Mouse (Mus musculus): ENCODE measurements at regions not wholly inside any gene's neighbourhood (a gene's known extent, or its start where the extent isn't known, plus 50 kb on each side); places are given as distances from the start of the nearest gene placed in this dataset.

GRCm38 (mm10) chr8:30916184-30916751, 2512.2 kb upstream of the 5930422O12Rik start:
- H3K4me1 ChIP-seq (ENCODE audit: insufficient read depth, low read depth, low read length) = no peaks in the 10 kb centered on the region

GRCm38 (mm10) chr8:30921451-30921850, 2507.1 kb upstream of the 5930422O12Rik start:
- H3K4me1 ChIP-seq (ENCODE audit: insufficient read depth, low read depth, low read length) = no peaks in the 10 kb centered on the region
- H3K27me3 ChIP-seq (ENCODE audit: insufficient read depth, low read length) = no peaks in the 10 kb centered on the region
- ATAC-seq (ENCODE audit: extremely low read depth, insufficient number of reproducible peaks, low FRiP score, poor library complexity, severe bottlenecking) = no peak
- DNase-seq (ENCODE audit: low spot score) = no peak
- no peaks in the 10 kb centered on the region for H3K36me3 ChIP-seq (replicated peaks)
- H3K4me3 ChIP-seq (ENCODE audit: low read depth, low read length) = no peak overlapping the region
- peaks cover 12% of the 10 kb centered on the region for H3K9me3 ChIP-seq (replicated peaks)
- no peak for TF ChIP-seq POLR2AphosphoS5 (IDR thresholded peaks at IDR 0.05; ENCODE audit: insufficient replicate concordance, low read depth, low read length)
- TF ChIP-seq GATA1 (IDR thresholded peaks at IDR 0.05; ENCODE audit: borderline replicate concordance, low read length) = no peak
- TF ChIP-seq CTCF (IDR thresholded peaks at IDR 0.05; ENCODE audit: low read depth, low read length) = no peak
- no peak for TF ChIP-seq TAL1 (conservative IDR thresholded peaks at IDR 0.05; ENCODE audit: low read depth, low read length)
- TF ChIP-seq GATA2 (IDR thresholded peaks at IDR 0.05; ENCODE audit: borderline replicate concordance, low read depth, low read length) = no peak

More at GRCm38 (mm10) chr8:30916184-30916751, 2512.2 kb upstream of the 5930422O12Rik start:
- H3K4me3 ChIP-seq (ENCODE audit: low read depth, low read length) = no peak overlapping the region
- H3K27me3 ChIP-seq (ENCODE audit: insufficient read depth, low read length) = no peaks in the 10 kb centered on the region
- DNase-seq (ENCODE audit: low spot score) (no peak), ATAC-seq (ENCODE audit: extremely low read depth, insufficient number of reproducible peaks, low FRiP score, poor library complexity, severe bottlenecking) (no peak)
- no peaks in the 10 kb centered on the region for H3K36me3 ChIP-seq (replicated peaks)
- peaks cover 24% of the 10 kb centered on the region for H3K9me3 ChIP-seq (replicated peaks)
- no peak for TF ChIP-seq GATA1 (IDR thresholded peaks at IDR 0.05; ENCODE audit: borderline replicate concordance, low read length)
- no peak for TF ChIP-seq POLR2AphosphoS5 (IDR thresholded peaks at IDR 0.05; ENCODE audit: insufficient replicate concordance, low read depth, low read length)
- no peak for TF ChIP-seq GATA2 (IDR thresholded peaks at IDR 0.05; ENCODE audit: borderline replicate concordance, low read depth, low read length)
- TF ChIP-seq TAL1 (conservative IDR thresholded peaks at IDR 0.05; ENCODE audit: low read depth, low read length) = no peak
- TF ChIP-seq CTCF (IDR thresholded peaks at IDR 0.05; ENCODE audit: low read depth, low read length) = no peak

- Histone ChIP-seq H3K4me1 (ENCODE audit: insufficient read depth, low read depth, low read length) (no peaks in the 10 kb centered on the region), H3K27me3 (ENCODE audit: insufficient read depth, low read length) (no peaks in the 10 kb centered on the region), H3K36me3 (replicated peaks) (no peaks in the 10 kb centered on the region), H3K9me3 (replicated peaks) (peaks cover 12% of the 10 kb centered on the region), H3K4me3 (ENCODE audit: low read depth, low read length) (no peak overlapping the region)
- no peak for DNase-seq (ENCODE audit: low spot score)
- ATAC-seq (ENCODE audit: extremely low read depth, insufficient number of reproducible peaks, low FRiP score, poor library complexity, severe bottlenecking) = no peak
- TF ChIP-seq TAL1 (conservative IDR thresholded peaks at IDR 0.05; ENCODE audit: low read depth, low read length) = no peak
- no peak for TF ChIP-seq POLR2AphosphoS5 (IDR thresholded peaks at IDR 0.05; ENCODE audit: insufficient replicate concordance, low read depth, low read length)
- TF ChIP-seq CTCF (IDR thresholded peaks at IDR 0.05; ENCODE audit: low read depth, low read length) = no peak
- no peak for TF ChIP-seq GATA1 (IDR thresholded peaks at IDR 0.05; ENCODE audit: borderline replicate concordance, low read length)
- no peak for TF ChIP-seq GATA2 (IDR thresholded peaks at IDR 0.05; ENCODE audit: borderline replicate concordance, low read depth, low read length)
Measured at GRCm38 (mm10) chr8:30923301-30924159, 2505.0 kb upstream of the 5930422O12Rik start.

- no peaks in the 10 kb centered on the region for H3K4me1 ChIP-seq (ENCODE audit: insufficient read depth, low read depth, low read length)
- no peak for DNase-seq (ENCODE audit: low spot score)
- H3K9me3 ChIP-seq (replicated peaks) = peaks cover 17% of the 10 kb centered on the region
- H3K27me3 ChIP-seq (ENCODE audit: insufficient read depth, low read length) = no peaks in the 10 kb centered on the region
- ATAC-seq (ENCODE audit: extremely low read depth, insufficient number of reproducible peaks, low FRiP score, poor library complexity, severe bottlenecking) = no peak
- TF ChIP-seq GATA1 (IDR thresholded peaks at IDR 0.05; ENCODE audit: borderline replicate concordance, low read length) = no peak
- TF ChIP-seq TAL1 (conservative IDR thresholded peaks at IDR 0.05; ENCODE audit: low read depth, low read length) = no peak
- TF ChIP-seq POLR2AphosphoS5 (IDR thresholded peaks at IDR 0.05; ENCODE audit: insufficient replicate concordance, low read depth, low read length) = no peak
- TF ChIP-seq GATA2 (IDR thresholded peaks at IDR 0.05; ENCODE audit: borderline replicate concordance, low read depth, low read length) = no peak
- no peak for TF ChIP-seq CTCF (IDR thresholded peaks at IDR 0.05; ENCODE audit: low read depth, low read length)
- H3K4me3 ChIP-seq (ENCODE audit: low read depth, low read length) = no peak overlapping the region
- no peaks in the 10 kb centered on the region for H3K36me3 ChIP-seq (replicated peaks)
Measured at GRCm38 (mm10) chr8:30924160-30924534, 2504.4 kb upstream of the 5930422O12Rik start.

- no peak overlapping the region for H3K4me3 ChIP-seq (ENCODE audit: low read depth, low read length)
- no peaks in the 10 kb centered on the region for H3K4me1 ChIP-seq (ENCODE audit: insufficient read depth, low read depth, low read length)
- TF ChIP-seq POLR2AphosphoS5 (IDR thresholded peaks at IDR 0.05; ENCODE audit: insufficient replicate concordance, low read depth, low read length) = no peak
- no peak for TF ChIP-seq TAL1 (conservative IDR thresholded peaks at IDR 0.05; ENCODE audit: low read depth, low read length)
- no peak for TF ChIP-seq GATA2 (IDR thresholded peaks at IDR 0.05; ENCODE audit: borderline replicate concordance, low read depth, low read length)
- no peak for TF ChIP-seq GATA1 (IDR thresholded peaks at IDR 0.05; ENCODE audit: borderline replicate concordance, low read length)
- no peak for TF ChIP-seq CTCF (IDR thresholded peaks at IDR 0.05; ENCODE audit: low read depth, low read length)
- H3K36me3 ChIP-seq (replicated peaks) = no peaks in the 10 kb centered on the region
- no peak for ATAC-seq (ENCODE audit: extremely low read depth, insufficient number of reproducible peaks, low FRiP score, poor library complexity, severe bottlenecking)
- no peak for DNase-seq (ENCODE audit: low spot score)
- H3K27me3 ChIP-seq (ENCODE audit: insufficient read depth, low read length) = no peaks in the 10 kb centered on the region
- peaks cover 20% of the 10 kb centered on the region for H3K9me3 ChIP-seq (replicated peaks)
Measured at GRCm38 (mm10) chr8:30924656-30925055, 2503.9 kb upstream of the 5930422O12Rik start.

GRCm38 (mm10) chr8:30937449-30938075, 2490.9 kb upstream of the 5930422O12Rik start:
- no peak overlapping the region for H3K4me3 ChIP-seq (ENCODE audit: low read depth, low read length)
- H3K36me3 ChIP-seq (replicated peaks) = no peaks in the 10 kb centered on the region
- no peak for DNase-seq (ENCODE audit: low spot score)
- no peak for ATAC-seq (ENCODE audit: extremely low read depth, insufficient number of reproducible peaks, low FRiP score, poor library complexity, severe bottlenecking)
- H3K9me3 ChIP-seq (replicated peaks) = peaks cover 23% of the 10 kb centered on the region
- TF ChIP-seq POLR2AphosphoS5 (IDR thresholded peaks at IDR 0.05; ENCODE audit: insufficient replicate concordance, low read depth, low read length) = no peak
- no peak for TF ChIP-seq TAL1 (conservative IDR thresholded peaks at IDR 0.05; ENCODE audit: low read depth, low read length)
- TF ChIP-seq CTCF (IDR thresholded peaks at IDR 0.05; ENCODE audit: low read depth, low read length) = no peak
- no peak for TF ChIP-seq GATA1 (IDR thresholded peaks at IDR 0.05; ENCODE audit: borderline replicate concordance, low read length)
- TF ChIP-seq GATA2 (IDR thresholded peaks at IDR 0.05; ENCODE audit: borderline replicate concordance, low read depth, low read length) = no peak
- no peaks in the 10 kb centered on the region for H3K27me3 ChIP-seq (ENCODE audit: insufficient read depth, low read length)
- H3K4me1 ChIP-seq (ENCODE audit: insufficient read depth, low read depth, low read length) = no peaks in the 10 kb centered on the region
